Mouse (Mus musculus): ENCODE measurements around the gene Olfr1371.

Olfr1371 gene

GRCm38 (mm10) chr11:52213887-52214286 lies at the start of gene Olfr1371:
Gene Olfr1371, minus strand, starts transcription at chr11:52213987.
- DNase-seq (ENCODE audit: low spot score in 2 of 2): no peak

- no peak for DNase-seq (ENCODE audit: low spot score in 2 of 2)
These were observed 48.6 kb upstream of the Olfr1371 start for GRCm38 (mm10) chr11:52262338-52262737.

- DNase-seq (ENCODE audit: low spot score in 2 of 2): peak in 1 of 2 experiments; percentile 25
These were observed 48.1 kb upstream of the Olfr1371 start for GRCm38 (mm10) chr11:52261937-52262336.

- DNase-seq (ENCODE audit: low spot score in 2 of 2): no peak
These were observed 47.1 kb upstream of the Olfr1371 start for GRCm38 (mm10) chr11:52260878-52261277.

- no peak for DNase-seq (ENCODE audit: low spot score in 2 of 2)
These were observed 44.9 kb upstream of the Olfr1371 start for GRCm38 (mm10) chr11:52258711-52259110.

GRCm38 (mm10) chr11:52257376-52257775 lies 43.6 kb upstream of the Olfr1371 start:
- DNase-seq (ENCODE audit: low spot score in 2 of 2): no peak

GRCm38 (mm10) chr11:52255077-52255476 lies 41.3 kb upstream of the Olfr1371 start:
- no peak for DNase-seq (ENCODE audit: low spot score in 2 of 2)

- peak in 1 of 2 experiments; percentile 55 for DNase-seq (ENCODE audit: low spot score in 2 of 2)
These were observed 40.0 kb upstream of the Olfr1371 start for GRCm38 (mm10) chr11:52253674-52254375.

- DNase-seq (ENCODE audit: low spot score in 2 of 2): no peak
These were observed 38.9 kb upstream of the Olfr1371 start for GRCm38 (mm10) chr11:52252692-52253091.

GRCm38 (mm10) chr11:52251770-52252169 lies 38.0 kb upstream of the Olfr1371 start:
- no peak for DNase-seq (ENCODE audit: low spot score in 2 of 2)

GRCm38 (mm10) chr11:52249452-52249851 lies 35.7 kb upstream of the Olfr1371 start:
- DNase-seq (ENCODE audit: low spot score in 2 of 2): no peak

GRCm38 (mm10) chr11:52240898-52241542 lies 27.2 kb upstream of the Olfr1371 start:
- no peak for DNase-seq (ENCODE audit: low spot score in 2 of 2)

GRCm38 (mm10) chr11:52234509-52234908 lies 20.7 kb upstream of the Olfr1371 start:
- no peak for DNase-seq (ENCODE audit: low spot score in 2 of 2)

- no peak for DNase-seq (ENCODE audit: low spot score in 2 of 2)
These were observed 20.1 kb upstream of the Olfr1371 start for GRCm38 (mm10) chr11:52233906-52234305.

GRCm38 (mm10) chr11:52233043-52233653 lies 19.4 kb upstream of the Olfr1371 start:
- DNase-seq (ENCODE audit: low spot score in 2 of 2): no peak

GRCm38 (mm10) chr11:52231606-52232541 lies 18.1 kb upstream of the Olfr1371 start, which contains the start of gene Skp1a:
Gene Skp1a, plus strand, starts transcription at chr11:52231995.
- DNase-seq (ENCODE audit: low spot score in 2 of 2): peak; percentile 91 to 93

GRCm38 (mm10) chr11:52230694-52231093 lies 16.9 kb upstream of the Olfr1371 start:
- no peak for DNase-seq (ENCODE audit: low spot score in 2 of 2)

GRCm38 (mm10) chr11:52228722-52229448 lies 15.1 kb upstream of the Olfr1371 start:
- no peak for DNase-seq (ENCODE audit: low spot score in 2 of 2)

GRCm38 (mm10) chr11:52227466-52228226 lies 13.9 kb upstream of the Olfr1371 start:
- DNase-seq (ENCODE audit: low spot score in 2 of 2): no peak

GRCm38 (mm10) chr11:52227053-52227452 lies 13.3 kb upstream of the Olfr1371 start:
- DNase-seq (ENCODE audit: low spot score in 2 of 2): no peak
